Mouse (Mus musculus) testis, adult 2 months (tissue): Measurements from ENCODE around the gene Gspt1. TPM values are rescaled to one million over a fixed set of nuclear protein-coding genes. Genes with fewer than 3 reads are reported as not detected.

Source experiments
- H3K27ac ChIP-seq: fragments of 200-500 bp; 2 replicates; pipeline ENCODE4 v1.5.1; 2012; ENCODE audit warnings: low read depth, low read length; ENCODE audit not compliant: control insufficient read depth, insufficient read depth
- H3K27me3 ChIP-seq: fragments of 200-500 bp; 2 replicates; pipeline ENCODE4 v1.6.1; 2012; ENCODE audit warnings: mild to moderate bottlenecking, low read length, moderate library complexity; ENCODE audit not compliant: control insufficient read depth, insufficient read depth
- H3K36me3 ChIP-seq: fragments of 200-500 bp; 2 replicates; pipeline ENCODE4 v1.6.1; 2012; ENCODE audit warnings: mild to moderate bottlenecking, low read length; ENCODE audit not compliant: control insufficient read depth, insufficient read depth
- H3K4me1 ChIP-seq: fragments of 200-500 bp; 2 replicates; pipeline ENCODE4 v1.6.1; 2012; ENCODE audit warnings: low read length; ENCODE audit not compliant: control insufficient read depth, insufficient read depth
- H3K4me3 ChIP-seq: fragments of 200-500 bp; 2 replicates; pipeline ENCODE4 v1.5.1; 2012; ENCODE audit warnings: low read depth, mild to moderate bottlenecking, low read length, moderate library complexity, mixed read lengths; ENCODE audit not compliant: control insufficient read depth
- CTCF ChIP-seq: fragments of 200-500 bp; IDR thresholded peaks from 2 replicates; pipeline ENCODE4 v1.5.1; 2012; ENCODE audit warnings: low read depth, mild to moderate bottlenecking, inconsistent platforms, low read length, moderate library complexity; ENCODE audit not compliant: control insufficient read depth, insufficient read depth, insufficient replicate concordance
- POLR2A ChIP-seq: fragments of 200-500 bp; IDR thresholded peaks from 2 replicates; pipeline ENCODE4 v1.6.1; 2012; ENCODE audit warnings: low read depth, mild to moderate bottlenecking, inconsistent platforms, low read length, moderate library complexity; ENCODE audit not compliant: control insufficient read depth
- polyA plus RNA-seq: library from polyadenylated mRNA; depleted of rRNA; stranded (reverse); fragments of >200 nt; gene quantifications from 2 replicates; pipeline ENCODE4 v1.2.3, GENCODE M21; 2012; rRNA removed

Gspt1 gene
- polyA plus RNA-seq, 1 experiment = 18.1 TPM

DNA sequence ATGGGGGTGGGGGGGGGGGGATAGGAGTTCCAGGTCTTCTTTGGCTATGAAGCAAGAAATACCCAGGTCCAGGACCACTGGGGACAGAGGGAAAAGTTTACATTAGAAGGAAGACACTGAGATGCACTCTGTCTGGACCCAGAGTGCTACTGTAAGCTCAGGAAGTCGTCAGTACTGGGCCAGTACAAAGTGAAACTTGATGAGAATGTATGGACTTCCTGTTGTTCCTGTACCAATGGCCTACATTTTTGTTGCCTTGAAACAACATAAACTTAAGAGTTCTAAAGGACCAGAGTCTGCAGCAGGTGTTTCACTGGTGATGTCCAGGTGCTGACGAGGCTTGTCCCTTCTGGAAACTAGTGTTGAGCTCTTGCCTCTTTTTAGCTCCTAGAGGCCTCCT lies 76.7 kb downstream of the Gspt1 start:
- TF ChIP-seq CTCF (no peak), POLR2A (no peak)

DNA sequence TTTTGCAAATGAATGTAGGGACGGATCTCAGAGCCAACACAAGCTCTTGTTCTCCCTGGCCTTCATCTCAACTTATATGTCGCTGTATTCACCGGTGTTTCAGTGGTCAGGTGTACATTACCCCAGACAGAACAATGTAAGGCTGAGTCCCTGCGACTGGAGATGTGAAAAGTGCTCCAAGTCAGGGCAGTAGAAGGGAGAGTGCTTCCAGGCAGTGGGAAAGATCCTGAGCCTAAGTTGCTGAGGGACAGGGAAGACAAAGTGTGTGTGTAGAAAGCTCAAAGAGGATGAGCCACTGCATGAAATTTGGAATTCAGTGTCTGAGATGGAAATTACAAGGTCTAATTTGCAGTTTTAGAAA lies 77.3 kb downstream of the Gspt1 start:
- Histone ChIP-seq H3K27ac (peak overlapping the region; percentile 92), H3K36me3 (peaks cover 2% of the 10 kb centered on the region), H3K4me3 (peak overlapping the region; percentile 96), H3K4me1 (peaks cover 6% of the 10 kb centered on the region), H3K27me3 (no peaks in the 10 kb centered on the region)
- TF ChIP-seq CTCF = no peak
- no peak for TF ChIP-seq POLR2A

More for the DNA sequence above, 76.7 kb downstream of the Gspt1 start:
- peaks cover 2% of the 10 kb centered on the region for H3K36me3 ChIP-seq
- no peak overlapping the region for H3K27ac ChIP-seq
- peak overlapping the region; percentile 44 for H3K4me3 ChIP-seq
- peaks cover 6% of the 10 kb centered on the region for H3K4me1 ChIP-seq
- H3K27me3 ChIP-seq = no peaks in the 10 kb centered on the region

DNA sequence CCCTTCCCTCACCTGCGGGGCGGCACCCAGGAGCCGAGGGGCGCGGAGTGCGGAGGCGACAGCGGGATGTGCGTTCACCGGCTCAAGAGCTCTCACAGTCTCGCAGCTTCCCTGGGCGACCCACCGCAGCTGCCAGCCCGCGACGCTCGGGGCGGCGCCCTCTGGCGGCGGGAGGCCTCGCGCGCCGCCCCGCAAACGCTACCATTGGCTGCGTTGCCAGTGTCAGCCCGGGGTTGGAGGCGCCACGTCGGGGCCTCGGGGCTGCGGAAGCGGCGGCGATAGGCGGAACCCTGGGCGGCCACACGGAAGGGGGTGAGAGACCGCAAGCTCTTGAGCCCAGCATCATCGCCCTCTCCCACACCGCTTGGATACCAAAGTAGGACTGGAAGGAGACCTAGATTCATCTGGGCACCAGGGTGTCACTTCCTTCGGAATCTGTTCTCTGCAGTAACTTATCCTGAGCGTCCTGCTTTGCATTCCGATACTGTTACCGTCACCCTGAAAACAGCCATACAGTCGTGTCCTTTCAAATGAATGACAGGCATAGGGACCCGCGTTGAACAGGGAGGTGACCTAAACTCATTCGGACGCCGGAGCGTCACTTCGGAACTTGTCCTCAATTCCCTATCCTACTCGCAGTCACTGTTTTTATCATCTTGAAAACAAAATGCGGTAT lies 77.8 kb downstream of the Gspt1 start, which contains the start of gene Zc3h7a:
Zc3h7a (minus strand) TSS at position 186 of the 676 bp plus-strand sequence.
- Histone ChIP-seq H3K27me3 (no peaks in the 10 kb centered on the region), H3K4me1 (peaks cover 6% of the 10 kb centered on the region), H3K36me3 (peaks cover 2% of the 10 kb centered on the region), H3K4me3 (peak within 1 kb of the TSS; percentile 96), H3K27ac (peak within 1 kb of the TSS; percentile 92)
- TF ChIP-seq CTCF (peak; percentile 65), POLR2A (peak; percentile 86)

DNA sequence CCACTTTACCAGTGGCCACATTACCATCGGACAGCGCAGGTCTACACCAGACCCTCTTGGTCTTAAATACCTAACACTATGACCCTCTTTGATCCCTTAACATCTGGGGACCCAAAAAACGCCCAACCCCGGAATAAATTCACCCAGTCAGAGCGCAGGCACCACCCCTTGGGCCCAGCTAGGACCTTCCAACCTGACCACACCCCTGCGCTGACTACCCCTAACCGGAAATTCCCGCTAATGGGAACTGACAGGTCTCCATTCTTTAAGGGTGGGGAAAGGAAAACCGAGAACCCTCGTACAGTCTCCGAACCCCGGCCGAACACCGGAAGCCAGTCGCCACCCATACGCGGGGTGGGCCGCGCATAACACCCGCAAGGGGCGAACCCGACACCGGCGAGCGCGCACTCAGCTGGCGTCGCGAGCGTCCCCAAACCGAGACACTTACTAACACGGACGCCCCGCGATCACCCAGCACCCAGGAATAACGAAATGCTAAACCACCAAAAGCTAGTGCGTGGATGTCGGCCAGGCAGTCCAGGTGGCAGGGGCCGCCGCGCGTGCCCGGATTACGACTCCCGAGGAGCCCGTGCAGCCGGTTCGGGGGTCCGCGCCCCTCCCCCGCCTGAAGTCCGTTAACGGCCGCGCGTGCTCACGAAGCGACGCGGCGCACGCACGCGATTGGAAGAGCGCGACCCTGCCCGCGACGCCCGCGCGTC lies 78.5 kb downstream of the Gspt1 start:
- Histone ChIP-seq H3K4me1 (peaks cover 6% of the 10 kb centered on the region), H3K27me3 (no peaks in the 10 kb centered on the region), H3K36me3 (peaks cover 2% of the 10 kb centered on the region), H3K4me3 (peak overlapping the region; percentile 96), H3K27ac (peak overlapping the region; percentile 92)
- TF ChIP-seq POLR2A (no peak; the same call in 1 of the 2 replicates), CTCF (no peak)

DNA sequence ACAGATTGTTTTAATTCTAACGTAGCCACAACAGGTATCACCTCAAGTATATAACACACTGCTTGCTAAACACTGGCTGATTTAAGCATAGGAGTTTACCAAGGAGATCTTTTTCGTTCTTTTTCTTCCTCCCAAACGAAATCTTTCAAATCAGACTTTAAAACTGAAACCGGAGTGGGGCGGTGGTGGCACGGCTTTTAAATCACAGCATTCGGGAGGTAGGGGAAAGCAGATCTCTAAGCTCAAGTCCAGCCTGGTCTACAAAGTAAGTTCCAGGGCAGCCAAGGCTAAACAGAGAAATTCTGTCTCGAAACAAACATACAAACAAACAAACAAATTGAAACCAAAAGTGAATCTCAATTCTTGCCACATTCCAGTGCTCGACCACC lies 79.0 kb downstream of the Gspt1 start:
- Histone ChIP-seq H3K27me3 (no peaks in the 10 kb centered on the region), H3K4me1 (peaks cover 6% of the 10 kb centered on the region), H3K4me3 (peak overlapping the region; percentile 96), H3K36me3 (peaks cover 2% of the 10 kb centered on the region), H3K27ac (peak overlapping the region; percentile 92)
- TF ChIP-seq CTCF = no peak
- TF ChIP-seq POLR2A = no peak

DNA sequence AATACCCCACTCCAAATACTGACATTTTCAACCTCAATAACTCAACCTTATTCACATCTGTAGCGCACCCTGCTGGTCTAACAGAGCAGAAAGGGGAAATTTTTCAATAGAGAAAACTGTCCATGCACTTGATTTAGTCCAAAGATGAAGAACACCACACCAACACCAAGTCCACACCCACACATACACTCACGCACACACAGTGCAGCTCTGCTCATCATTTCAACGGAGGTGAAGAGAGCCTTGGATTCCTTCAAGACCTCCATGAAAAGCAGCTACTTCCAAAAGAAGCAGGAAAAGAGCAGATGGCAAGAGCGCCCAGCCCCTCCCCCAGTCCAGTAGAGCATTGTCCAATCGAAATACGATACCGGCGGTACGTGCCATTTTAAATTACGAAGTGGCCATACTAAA lies 79.4 kb downstream of the Gspt1 start:
- peak overlapping the region; percentile 96 for H3K4me3 ChIP-seq
- TF ChIP-seq CTCF (no peak), POLR2A (no peak)
- peaks cover 2% of the 10 kb centered on the region for H3K36me3 ChIP-seq
- peaks cover 6% of the 10 kb centered on the region for H3K4me1 ChIP-seq
- H3K27me3 ChIP-seq = no peaks in the 10 kb centered on the region
- peak overlapping the region; percentile 45 for H3K27ac ChIP-seq

DNA sequence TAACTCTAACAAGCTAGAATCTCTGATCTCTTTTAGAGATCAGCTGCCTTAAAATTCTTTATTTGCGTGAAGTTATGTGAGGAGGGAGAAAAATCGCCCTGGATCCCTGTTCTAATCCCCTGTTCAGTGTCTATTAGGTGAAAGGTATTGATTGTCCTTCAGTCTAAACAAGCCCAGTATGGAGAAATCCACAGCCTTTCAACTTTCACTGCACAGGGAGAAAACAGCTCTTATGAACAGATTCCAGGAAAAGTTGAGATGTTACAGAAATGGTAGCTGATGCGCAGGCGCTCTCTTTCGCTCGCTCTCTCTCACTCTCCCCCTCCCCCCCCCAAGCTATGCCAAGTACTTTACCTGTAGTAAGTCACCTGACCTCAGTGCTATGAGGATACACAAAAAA lies 82.4 kb downstream of the Gspt1 start:
- TF ChIP-seq POLR2A = no peak
- TF ChIP-seq CTCF = no peak
- H3K27me3 ChIP-seq = no peaks in the 10 kb centered on the region
- H3K4me3 ChIP-seq = no peak overlapping the region
- peaks cover 6% of the 10 kb centered on the region for H3K4me1 ChIP-seq
- no peak overlapping the region for H3K27ac ChIP-seq
- H3K36me3 ChIP-seq = no peaks in the 10 kb centered on the region; the same call in 1 of the 2 replicates

Other genes with a start within 250 kb of the Gspt1 start
- gene Snn, start 193.4 kb downstream of the Gspt1 start, polyA plus RNA-seq = 43.5 and 49.7 TPM in 2 replicates
- gene Litaf, start 188.2 kb downstream of the Gspt1 start, polyA plus RNA-seq = 14.7 and 17.7 TPM in 2 replicates
- gene Txndc11, start 119.7 kb downstream of the Gspt1 start, polyA plus RNA-seq = 9.0 and 11.6 TPM in 2 replicates
- 42.5 and 51.5 TPM in 2 replicates for gene Zc3h7a, start 77.9 kb downstream of the Gspt1 start, polyA plus RNA-seq
- 7.1 and 8.3 TPM in 2 replicates for gene Rsl1d1, start 51.0 kb downstream of the Gspt1 start, polyA plus RNA-seq
- 0.23 TPM in 1 of 2 replicates, not detected in the other for gene Tnfrsf17, start 59.5 kb upstream of the Gspt1 start, polyA plus RNA-seq
- gene Snx29, start 68.6 kb upstream of the Gspt1 start, polyA plus RNA-seq = 6.1 and 7.7 TPM in 2 replicates